Mouse (Mus musculus) adrenal gland, postnatal 36 days (tissue): ENCODE measurements at regions not wholly inside any gene's neighbourhood (a gene's known extent, or its start where the extent isn't known, plus 50 kb on each side); places are given as distances from the start of the nearest gene placed in this dataset.

Source experiments
- DNase-seq, 2 experiments: peaks; one replicate each; pipeline ENCODE4 v3.0.0; 2021; ENCODE audit warnings: mixed read lengths in 1 of 2

- DNase-seq: no peak
These were observed 356.9 kb upstream of the Kcnab2 start for GRCm38 (mm10) chr4:152834421-152835110.

DNA sequence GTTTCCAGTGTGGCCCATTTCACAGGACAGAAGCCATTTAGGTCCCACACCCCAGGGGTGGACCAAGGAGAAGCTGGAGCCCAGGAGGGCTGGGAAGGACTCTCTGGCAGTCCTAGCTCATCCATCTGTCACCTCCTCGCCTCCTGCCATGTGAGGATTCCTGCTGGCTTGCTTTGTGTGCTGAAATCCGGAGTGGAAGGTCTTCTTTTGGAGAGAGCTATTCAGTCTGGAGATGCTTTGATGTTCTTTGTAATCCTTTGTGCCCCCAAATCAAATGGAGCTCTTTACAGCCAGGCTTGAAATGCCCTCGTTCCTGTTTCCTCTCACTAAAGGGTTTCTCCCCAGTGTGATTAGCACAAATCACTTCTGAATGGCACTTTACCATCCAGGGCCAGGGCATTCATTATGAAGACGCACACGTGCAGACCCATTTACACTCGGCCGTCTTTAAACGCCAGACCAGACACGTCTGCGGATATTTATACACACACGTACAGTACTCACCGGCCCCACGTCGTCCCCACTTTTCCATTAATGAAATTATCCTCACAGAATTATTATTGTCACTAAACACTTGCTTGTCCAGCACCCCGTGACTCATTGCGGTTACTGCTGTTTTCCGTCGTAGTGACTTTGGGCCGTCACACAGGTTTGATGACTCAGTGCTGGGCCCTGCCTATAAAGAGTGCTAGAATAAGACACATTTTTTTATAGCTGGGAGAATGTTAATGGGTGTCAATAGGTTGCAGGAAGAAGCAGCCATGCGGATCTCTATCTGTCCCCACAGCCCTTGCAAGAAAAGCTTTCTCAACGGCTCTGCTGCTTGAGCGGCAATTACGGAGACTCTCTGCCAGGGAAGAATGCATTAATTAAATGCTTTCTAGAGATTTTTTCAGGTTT, 356.0 kb upstream of the Kcnab2 start:
- DNase-seq: peak; percentile 4 to 8

GRCm38 (mm10) chr4:152832757-152833363, 355.2 kb upstream of the Kcnab2 start:
- no peak for DNase-seq

GRCm38 (mm10) chr4:152825185-152825584, 347.5 kb upstream of the Kcnab2 start:
- no peak for DNase-seq

GRCm38 (mm10) chr4:152816139-152816757, 338.6 kb upstream of the Kcnab2 start:
- no peak for DNase-seq

GRCm38 (mm10) chr4:152806611-152807010, 328.9 kb upstream of the Kcnab2 start:
- no peak for DNase-seq

DNA sequence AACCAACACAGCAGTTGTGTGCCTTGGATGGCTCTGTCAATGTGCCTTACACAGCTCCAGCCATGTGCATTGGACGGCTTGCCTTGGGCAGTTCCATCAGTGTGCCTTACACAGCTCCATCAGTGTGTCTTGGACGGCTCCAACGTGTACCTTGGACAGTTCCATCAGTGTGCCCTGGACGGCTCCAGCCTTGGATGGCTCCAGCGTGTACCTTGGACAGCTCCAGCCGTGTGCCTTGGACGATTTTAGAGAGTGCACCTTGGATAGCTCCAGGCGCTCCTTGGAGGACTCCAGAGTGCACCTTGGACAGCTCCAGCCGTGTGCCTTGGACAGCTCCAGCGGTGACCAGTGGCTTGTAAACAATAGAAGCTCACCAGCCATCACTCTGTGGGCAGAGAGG, 321.7 kb upstream of the Kcnab2 start:
- DNase-seq: peak; percentile 60 to 71

DNA sequence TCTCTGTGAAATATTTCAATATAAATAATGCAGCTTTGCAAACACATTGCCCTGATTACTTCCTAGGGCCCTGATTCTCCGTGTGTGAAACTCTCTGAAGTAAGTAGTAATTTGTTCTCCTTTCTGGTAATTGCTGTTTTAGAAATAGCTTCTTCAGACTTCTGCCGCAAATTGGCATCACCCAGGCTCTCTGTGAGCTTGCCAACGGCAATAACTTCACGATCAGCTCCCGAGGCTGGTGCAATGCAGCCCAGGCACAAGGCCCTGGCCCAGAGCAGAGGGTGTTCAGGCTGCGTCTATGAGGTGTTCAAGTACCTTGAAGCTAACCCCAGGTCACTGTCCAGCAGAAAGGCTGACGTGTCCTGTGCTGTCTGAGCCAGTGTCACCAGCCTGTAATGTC, 310.8 kb upstream of the Kcnab2 start:
- no peak for DNase-seq

DNA sequence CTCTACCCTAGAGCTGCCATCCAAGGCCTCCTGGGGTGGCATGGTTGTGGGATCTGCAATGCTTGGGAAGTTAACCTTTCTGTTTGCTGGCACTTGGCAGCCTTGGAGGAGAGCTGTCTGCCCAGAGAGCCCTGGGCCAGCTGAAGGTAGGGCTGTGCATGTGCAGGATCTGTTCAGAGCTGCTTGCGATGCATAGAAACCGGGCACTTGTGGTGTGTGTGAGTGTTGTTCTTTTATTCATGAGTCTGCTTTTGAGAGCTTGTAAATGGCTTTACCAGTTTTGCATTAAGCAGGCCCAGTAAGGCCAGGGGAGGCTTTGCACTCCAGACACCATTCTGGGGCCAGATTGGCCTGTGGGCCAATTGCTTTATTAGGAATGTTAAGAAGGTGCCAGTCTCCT, 307.3 kb upstream of the Kcnab2 start:
- no peak for DNase-seq

DNA sequence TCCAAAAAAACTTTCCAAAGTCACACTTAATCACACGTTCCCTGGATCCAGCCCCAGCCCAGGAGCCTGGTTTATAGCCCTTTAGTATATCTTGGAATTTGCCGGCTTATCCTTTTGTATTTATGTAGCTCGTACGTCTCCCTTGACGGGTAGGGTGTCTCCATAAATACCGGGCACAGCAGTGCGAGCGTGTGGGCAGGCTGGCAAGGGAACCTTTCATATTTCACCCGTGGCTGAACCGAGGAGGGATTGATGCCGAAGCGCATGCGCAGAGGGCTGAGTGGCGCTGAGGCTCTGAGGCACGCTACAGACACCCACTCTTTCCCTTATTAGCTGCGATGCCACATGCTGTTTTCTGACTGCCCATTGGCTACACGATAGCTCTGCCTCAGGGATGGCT, 301.9 kb upstream of the Kcnab2 start:
- DNase-seq: no peak

DNA sequence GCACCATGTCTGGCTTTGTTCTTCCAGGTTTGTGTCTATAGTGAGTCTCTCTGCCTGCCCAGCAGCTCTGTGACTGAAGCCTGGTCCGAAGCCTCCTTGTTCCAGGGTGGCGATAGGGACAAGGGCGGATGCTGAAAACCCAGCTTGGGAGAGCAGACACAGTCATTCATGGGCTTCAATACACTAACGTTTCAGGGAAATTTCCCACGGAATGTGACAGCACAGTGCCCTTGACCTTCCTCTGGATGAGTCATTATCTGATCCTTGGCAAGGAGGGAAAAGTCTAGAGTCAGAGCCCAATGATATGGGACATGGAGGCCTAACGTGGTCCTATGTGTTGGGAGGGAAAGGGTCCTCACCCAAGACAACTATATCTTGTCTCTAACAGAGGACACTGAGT, 298.1 kb upstream of the Kcnab2 start:
- peak; percentile 27 to 36 for DNase-seq

DNA sequence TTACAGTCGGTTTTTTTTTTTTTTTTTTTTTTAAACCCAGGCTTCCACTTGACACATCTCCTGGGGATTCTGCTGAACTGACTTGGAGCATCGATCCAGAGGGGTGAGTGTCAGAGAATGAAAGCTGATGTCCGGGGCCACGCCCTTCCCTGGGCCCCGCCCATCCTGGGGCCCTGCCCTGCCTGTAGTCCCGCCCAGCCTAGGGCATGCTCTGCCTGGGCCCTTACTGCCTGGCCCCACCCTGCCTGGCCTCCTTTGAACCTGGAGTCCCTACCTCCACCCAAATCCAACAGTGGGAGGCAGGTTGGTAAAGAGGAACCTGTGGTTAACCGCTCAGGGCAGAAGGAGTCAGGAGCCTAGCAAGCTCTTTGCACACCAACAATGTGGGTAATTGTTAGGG, 293.7 kb upstream of the Kcnab2 start:
- DNase-seq: no peak

GRCm38 (mm10) chr4:152767372-152767771, 289.7 kb upstream of the Kcnab2 start:
- DNase-seq: no peak

- no peak for DNase-seq
These were observed 285.4 kb upstream of the Kcnab2 start for GRCm38 (mm10) chr4:152763116-152763515.

DNA sequence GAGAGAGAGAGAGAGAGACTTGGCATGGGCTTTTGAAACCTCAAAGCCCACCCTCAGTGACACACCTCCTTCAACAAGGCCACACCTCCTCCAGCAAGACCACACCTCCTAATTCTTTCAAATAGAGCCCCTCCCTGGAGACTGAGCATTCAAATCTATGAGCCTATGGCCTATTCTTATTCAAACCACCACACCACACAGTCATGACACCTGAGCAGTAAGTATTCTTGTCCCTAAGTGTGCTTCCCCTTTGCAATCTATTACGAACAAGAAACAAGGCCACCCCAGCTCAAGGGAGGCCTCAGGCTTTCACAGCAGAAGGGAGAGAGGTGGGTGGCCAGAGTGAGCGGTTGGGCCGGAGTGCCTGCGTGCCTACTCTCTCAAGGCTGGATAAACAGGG, 284.9 kb upstream of the Kcnab2 start:
- no peak for DNase-seq

DNA sequence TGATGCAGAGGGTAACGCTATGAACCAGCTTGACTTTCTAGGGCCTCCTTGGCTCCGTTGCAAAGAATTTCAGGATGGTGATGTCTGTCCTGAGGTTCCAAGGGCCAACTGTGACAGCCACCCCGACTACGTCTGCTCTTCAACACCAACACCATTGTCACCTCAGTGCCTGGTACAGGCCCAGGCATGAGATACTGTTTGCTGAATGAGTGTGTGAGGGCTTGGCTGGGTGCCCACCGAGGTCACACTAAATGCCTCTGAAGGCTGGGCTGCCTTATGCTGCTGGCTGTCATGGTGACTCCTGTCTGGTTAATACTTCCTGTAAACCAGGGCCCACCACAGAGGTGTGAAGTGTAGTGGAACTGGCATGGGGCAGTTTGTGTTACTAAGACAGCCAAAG, 279.5 kb upstream of the Kcnab2 start:
- no peak for DNase-seq

DNA sequence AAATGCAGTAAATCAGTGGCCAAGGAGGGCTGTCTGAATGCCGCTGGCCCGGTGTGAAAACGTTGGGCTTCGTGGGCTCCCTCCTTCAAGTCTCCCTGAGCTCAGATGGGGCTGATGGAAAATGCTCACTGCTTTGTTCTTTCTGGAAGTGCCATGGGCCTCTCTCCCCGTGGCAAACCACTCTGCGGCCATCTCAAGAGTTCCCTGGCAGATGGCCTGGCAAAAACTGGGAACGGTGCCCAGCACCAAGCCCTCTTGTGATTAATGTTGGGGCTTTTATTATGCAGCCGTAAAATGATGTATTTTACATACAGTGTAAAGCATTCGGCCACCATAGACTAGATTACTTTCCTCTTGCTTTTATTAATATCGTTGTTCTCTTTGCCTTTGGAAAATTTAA, 278.9 kb upstream of the Kcnab2 start:
- DNase-seq: peak; percentile 62 to 73

- no peak for DNase-seq
These were observed 278.1 kb upstream of the Kcnab2 start for GRCm38 (mm10) chr4:152755756-152756155.

DNA sequence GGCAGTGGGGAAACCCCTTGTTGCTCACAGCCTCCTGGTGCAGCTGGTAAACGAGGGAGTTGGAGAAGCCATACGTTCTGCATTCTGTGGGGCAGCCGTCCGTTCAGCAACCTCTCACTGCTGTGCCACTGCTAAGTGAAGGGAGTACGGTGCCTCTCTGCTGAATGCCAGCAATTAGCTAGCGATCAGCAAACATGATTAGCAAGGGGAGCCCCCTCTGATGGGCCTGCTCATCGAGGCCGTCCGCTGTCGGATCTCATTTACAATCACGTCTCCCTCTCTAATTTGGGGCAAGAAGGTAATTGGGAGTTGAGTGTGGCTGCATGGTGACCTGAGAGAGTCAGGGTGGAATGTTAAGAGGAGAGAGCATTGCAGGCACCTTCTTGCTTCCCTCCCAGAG, 266.7 kb upstream of the Kcnab2 start:
- DNase-seq: no peak

- no peak for DNase-seq
These were observed 255.3 kb upstream of the Kcnab2 start for GRCm38 (mm10) chr4:152733017-152733416.

GRCm38 (mm10) chr4:152731988-152732387, 254.3 kb upstream of the Kcnab2 start:
- peak; percentile 7 to 10 for DNase-seq

DNA sequence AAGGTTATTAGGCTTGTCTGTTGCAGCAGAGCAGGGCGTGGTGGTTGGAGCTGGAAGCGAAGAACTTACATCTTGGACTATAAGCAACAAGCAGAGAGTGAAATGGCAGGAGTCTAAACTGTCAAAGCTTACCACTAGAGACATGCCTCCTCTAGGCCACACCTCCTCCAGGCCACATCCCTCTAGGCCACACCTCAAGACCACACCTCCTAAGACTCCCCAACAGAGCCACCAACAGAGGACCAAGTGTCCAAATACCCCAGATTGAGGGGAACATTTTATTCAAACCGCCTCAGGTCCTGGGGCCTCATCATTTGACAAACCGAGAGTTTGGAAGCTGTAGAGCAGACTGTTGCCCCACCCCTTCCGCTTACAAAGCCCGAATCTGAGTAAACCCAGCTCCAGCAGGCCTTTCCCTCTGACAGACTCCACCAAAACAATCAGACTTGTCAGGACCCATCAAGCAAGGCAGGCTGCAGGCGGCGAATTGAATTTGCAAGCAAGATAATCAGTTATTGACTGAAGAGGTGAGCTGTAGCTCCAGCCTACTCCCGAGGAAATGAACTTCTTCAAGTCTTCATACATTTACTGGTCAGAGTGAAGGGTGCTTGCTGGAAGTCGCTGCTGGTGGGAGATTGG, 253.5 kb upstream of the Kcnab2 start:
- DNase-seq: no peak
